Mouse (Mus musculus) retina, postnatal 7 days (tissue): ENCODE data around the gene Negr1.
A peak's percentile ranks its signal among the peaks of the same experiment; 100 is the strongest.

ENCODE experiments used
- DNase-seq: peaks from one replicate; pipeline ENCODE4 v3.0.0-alpha.2; 2012; ENCODE audit warnings: low read depth, low spot score

The Negr1 gene

DNA sequence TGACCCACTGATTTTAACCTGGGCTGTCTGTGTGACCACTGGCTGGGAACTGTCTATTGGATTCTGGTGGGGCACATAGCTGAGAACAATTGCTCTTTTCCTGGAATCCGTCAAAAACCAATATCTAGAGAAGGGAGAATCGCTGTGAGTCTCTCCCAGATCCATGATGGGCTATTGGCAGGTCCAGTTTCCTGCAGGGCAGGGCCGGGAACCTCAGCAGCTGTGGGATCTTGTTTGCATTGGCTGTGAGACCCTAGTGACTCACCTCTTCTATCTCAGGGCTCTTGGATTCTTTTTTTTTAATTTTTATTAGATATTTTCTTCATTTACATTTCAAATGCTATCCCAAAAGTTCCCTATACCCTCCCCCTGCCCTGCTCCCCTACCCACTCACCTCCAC is 111.0 kb downstream of the Negr1 start:
- DNase-seq = no peak

DNA sequence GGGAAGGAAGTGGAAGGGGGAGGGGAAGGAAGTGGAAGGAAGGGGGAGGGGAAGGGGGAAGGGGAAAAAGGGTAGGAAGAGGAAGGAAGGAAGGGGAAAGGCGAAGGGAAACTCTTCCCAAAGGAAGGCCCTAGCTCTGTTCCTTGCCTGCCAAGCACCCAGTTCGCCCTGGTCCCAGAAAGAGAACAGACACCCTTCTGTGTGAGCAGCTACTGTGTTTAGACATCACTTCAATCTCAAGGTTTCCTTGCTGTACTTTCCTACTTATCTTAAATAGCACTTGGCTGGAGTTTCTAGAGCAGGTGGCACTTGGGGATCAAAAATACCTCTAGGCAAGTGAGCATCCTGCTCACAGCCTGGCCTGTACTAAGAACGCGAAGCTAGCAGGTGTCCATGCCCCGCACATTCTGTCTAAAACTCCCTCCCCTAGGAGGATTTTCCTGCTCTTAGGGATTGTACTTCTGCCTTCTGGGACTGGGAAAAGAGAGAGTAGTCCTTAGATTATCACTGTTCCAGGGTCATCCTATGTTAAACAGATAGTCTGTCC is 128.5 kb downstream of the Negr1 start:
- no peak for DNase-seq

DNA sequence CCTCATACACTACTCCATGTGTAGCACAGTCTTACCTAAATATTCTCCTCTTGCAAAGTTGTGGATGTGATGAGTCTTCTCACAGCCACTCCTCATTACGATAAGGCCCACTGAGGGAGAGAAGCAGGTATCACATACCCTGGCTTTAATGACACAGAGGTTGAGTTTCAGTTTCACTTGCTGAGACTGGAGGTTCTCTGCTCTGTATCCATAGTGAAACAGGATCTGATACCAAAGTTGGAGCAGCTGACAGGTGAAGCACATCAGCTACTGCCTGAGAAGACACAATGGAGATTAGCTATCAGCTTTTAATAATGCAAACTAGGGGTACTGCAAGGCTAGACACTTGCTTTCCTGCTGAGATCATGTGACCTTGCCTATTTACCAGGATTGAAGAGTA is 137.1 kb downstream of the Negr1 start:
- DNase-seq = no peak

DNA sequence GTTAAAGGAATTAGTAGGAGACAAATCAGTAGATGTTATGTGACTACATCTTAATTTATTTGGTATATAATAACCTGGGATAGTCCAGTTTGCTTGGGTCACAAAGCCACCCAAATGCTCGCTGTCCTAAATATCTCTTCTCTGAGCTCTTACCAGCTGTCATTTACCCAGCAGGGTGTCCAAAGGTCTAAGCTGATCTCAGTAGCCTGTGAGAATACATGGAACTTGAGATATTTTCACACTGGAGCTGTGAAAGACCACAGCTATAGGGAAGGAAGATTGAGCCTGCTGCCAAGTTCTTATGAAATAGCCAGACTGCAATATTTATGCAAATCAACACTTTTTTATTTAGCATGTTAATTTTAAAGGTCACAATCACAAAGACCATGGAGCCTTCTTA is 141.6 kb downstream of the Negr1 start:
- DNase-seq = no peak

- DNase-seq = no peak
These were observed 148.6 kb downstream of the Negr1 start for GRCm38 (mm10) chr3:156710240-156710639.

GRCm38 (mm10) chr3:156710693-156711092 is 149.1 kb downstream of the Negr1 start:
- no peak for DNase-seq

DNA sequence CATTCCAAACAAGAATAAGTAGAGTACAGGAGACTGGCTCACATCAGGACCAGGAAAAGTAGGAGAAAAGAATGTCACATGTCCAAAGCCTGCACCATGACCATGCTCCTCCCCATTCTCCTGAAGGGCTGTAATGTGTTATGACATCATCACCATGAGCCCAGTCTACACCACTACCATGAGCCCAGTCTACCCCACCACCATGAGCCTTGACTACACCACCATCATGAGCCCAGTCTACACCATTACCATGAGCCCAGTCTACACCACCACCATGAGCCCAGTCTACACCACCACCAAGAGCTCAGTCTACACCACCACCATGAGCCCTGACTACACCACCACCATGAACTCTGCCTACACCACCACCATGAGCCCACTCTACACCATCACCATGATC is 174.7 kb downstream of the Negr1 start:
- no peak for DNase-seq

DNA sequence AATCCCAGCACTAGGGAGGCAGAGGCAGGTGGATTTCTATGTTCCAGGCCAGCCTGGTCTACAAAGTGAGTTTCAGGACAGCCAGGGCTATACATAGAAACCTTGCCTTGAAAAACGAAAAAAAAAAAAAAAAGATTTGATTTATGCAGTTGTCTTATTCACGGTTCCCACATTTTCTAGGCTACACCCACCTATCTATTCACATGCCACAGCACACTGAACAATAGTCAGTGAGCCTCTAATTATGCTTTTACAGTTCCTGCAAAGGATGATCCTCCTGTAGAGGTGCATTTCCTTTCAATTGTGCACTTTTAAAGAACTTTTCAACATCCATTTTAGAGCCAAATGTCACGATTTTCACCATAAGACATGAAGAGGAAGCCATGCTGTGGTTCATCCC is 177.9 kb downstream of the Negr1 start:
- DNase-seq = no peak

- no peak for DNase-seq
These were observed 181.7 kb downstream of the Negr1 start for GRCm38 (mm10) chr3:156743266-156743665.

- DNase-seq = no peak
These were observed 183.7 kb downstream of the Negr1 start for GRCm38 (mm10) chr3:156745218-156745770.

DNA sequence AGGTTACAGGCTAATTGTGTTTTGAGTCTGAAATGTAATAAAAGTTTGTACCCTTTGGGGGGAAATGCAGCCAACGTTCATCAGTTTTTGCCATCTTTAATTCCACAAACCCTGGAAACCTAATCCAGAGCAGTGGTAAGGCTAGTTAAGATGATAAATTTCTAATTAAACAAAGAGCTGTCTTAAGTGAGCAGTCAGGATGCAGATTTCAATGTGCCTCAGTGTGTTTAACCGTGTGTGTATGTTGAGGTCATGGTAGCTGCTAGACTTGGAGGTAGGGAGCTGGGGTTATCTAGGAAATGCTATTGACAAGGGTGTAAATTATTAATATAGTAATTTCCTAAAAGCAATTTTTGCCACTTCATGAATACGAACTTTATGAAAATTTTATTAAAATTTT is 185.9 kb downstream of the Negr1 start:
- DNase-seq = no peak

- no peak for DNase-seq
These were observed 192.3 kb downstream of the Negr1 start for GRCm38 (mm10) chr3:156753780-156754373.

GRCm38 (mm10) chr3:156754790-156755530 is 193.4 kb downstream of the Negr1 start:
- DNase-seq = no peak

DNA sequence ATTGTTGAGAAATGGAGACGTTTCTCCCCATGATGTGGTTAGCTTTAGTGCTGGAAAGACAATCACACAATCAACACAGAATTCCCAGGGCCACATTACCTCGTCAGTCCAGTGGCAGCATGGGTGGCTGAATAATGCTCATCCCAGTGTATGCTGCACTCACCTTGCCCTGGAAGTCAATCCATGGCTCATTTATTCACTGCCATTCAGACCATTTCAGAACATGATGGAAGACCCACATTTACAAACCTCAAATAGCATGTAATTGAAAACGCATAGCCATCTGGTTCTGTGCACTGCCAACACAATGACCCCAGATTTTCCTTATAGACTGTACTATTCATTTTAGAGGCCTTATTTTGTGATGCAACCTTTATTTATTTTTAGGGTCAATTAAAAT is 203.4 kb downstream of the Negr1 start:
- no peak for DNase-seq

- no peak for DNase-seq
These were observed 204.7 kb downstream of the Negr1 start for GRCm38 (mm10) chr3:156766171-156766845.

GRCm38 (mm10) chr3:156771626-156772025 is 210.0 kb downstream of the Negr1 start:
- DNase-seq = no peak

- peak; percentile 14 for DNase-seq
These were observed 210.5 kb downstream of the Negr1 start for GRCm38 (mm10) chr3:156772057-156772456.

DNA sequence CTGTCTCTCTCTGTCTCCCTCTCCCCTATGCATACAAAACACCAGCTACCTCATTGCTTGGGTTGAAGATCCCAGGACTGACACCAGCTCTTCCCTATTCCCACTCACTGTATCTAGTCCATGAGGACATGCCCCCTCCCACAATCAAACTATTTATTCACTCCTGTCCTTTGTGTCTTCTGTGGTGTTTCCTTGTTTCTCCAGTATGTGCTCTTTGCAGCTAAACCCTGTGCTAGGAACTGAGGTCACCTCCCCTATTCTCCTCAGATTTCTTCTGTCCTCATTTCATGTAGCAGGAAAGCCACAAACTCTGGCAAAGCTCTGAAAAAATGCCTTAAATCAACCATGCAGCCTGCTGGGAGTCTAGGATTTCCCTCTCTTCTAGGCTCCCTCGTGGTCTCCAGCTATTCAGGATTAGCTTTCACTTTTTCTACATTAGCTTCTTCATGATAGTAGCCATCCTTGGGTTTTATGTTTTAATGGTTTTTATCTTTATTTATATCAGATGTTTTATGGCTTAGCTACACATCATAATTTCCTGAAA is 222.8 kb downstream of the Negr1 start:
- no peak for DNase-seq

GRCm38 (mm10) chr3:156786355-156786754 is 224.8 kb downstream of the Negr1 start:
- no peak for DNase-seq

- DNase-seq = peak; percentile 13
These were observed 229.6 kb downstream of the Negr1 start for GRCm38 (mm10) chr3:156791234-156791633.

DNA sequence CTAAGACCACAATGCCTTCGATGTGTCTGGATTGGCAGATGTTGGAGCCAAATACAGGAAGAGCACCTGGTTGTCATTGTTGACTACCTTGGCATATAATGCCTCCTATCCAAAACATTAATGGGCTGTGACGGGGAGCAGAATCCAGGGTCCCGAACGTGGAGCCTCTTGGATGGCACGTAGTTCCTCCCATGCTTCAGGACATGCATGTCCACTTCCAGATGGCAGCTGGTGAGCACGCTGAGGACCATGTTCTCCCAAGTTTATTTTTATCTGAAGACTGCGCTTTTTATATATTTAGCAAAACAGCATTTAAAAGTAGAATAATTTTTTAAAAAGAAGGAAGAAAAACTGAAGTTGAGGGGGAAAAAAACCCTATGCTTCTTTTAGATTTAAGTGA is 231.1 kb downstream of the Negr1 start:
- DNase-seq = no peak

- DNase-seq = no peak
These were observed 232.5 kb downstream of the Negr1 start for GRCm38 (mm10) chr3:156794091-156794490.
